Mouse (Mus musculus) hindbrain, embryonic 14.5 days (tissue): Measurements from ENCODE around the gene Ptk6. TPM values are rescaled to one million over a fixed set of nuclear protein-coding genes. Genes with fewer than 3 reads are reported as not detected.

Experiments used
- ATAC-seq: fragments of 200-750 bp; cut with Nextera tagmentation; 2 replicates; pipeline ENCODE4 v1.8.0; 2017; ENCODE audit warnings: moderate number of reproducible peaks, mild to moderate bottlenecking, moderate TSS enrichment, moderate library complexity; ENCODE audit not compliant: low FRiP score
- DNase-seq: peaks from one replicate; pipeline ENCODE4 v3.0.0-alpha.2; 2015; ENCODE audit warnings: low spot score
- H3K27ac ChIP-seq: fragments of 300-500 bp; sonication (generic); 2 replicates; pipeline ENCODE4 v1.5.1; 2014; ENCODE audit warnings: mild to moderate bottlenecking, moderate library complexity
- H3K27me3 ChIP-seq: fragments of 300-500 bp; sonication (generic); 2 replicates; pipeline ENCODE4 v1.6.1; 2014; ENCODE audit warnings: mild to moderate bottlenecking, low read length, mixed read lengths; ENCODE audit not compliant: control insufficient read depth, insufficient read depth
- H3K36me3 ChIP-seq: fragments of 300-500 bp; sonication (generic); replicated peaks from 2 replicates; pipeline ENCODE4 v1.6.1; 2014; ENCODE audit not compliant: control insufficient read depth, insufficient read depth
- H3K4me1 ChIP-seq: fragments of 300-500 bp; sonication (generic); replicated peaks from 2 replicates; pipeline ENCODE4 v1.6.1; 2014; ENCODE audit warnings: antibody characterized with exemption, low read length, mixed read lengths; ENCODE audit not compliant: control insufficient read depth, insufficient read depth
- H3K4me2 ChIP-seq: fragments of 300-500 bp; sonication (generic); replicated peaks from 2 replicates; pipeline ENCODE4 v1.6.1; 2014; ENCODE audit warnings: mild to moderate bottlenecking, moderate library complexity
- H3K4me3 ChIP-seq: fragments of 300-500 bp; sonication (generic); replicated peaks from 2 replicates; pipeline ENCODE4 v1.5.1; 2014; ENCODE audit warnings: mild to moderate bottlenecking, low read length
- H3K9ac ChIP-seq: fragments of 300-500 bp; sonication (generic); 2 replicates; pipeline ENCODE4 v1.6.1; 2014
- H3K9me3 ChIP-seq: fragments of 300-500 bp; sonication (generic); 2 replicates; pipeline ENCODE4 v1.6.1; 2016; ENCODE audit warnings: low read length; ENCODE audit not compliant: control insufficient read depth
- WGBS: fragments of 180-500 bp; shearing (Covaris S2); extraction: QIAGEN DNeasy Blood & Tissue Kit; methylation state at CpG from one replicate; pipeline ENCODE4 v1.1.7; 2014; 5-methylcytosine and 5-hydroxymethylcytosine counted together
- polyA plus RNA-seq: library from polyadenylated mRNA; unstranded; fragments of >200 nt; fragmentation: Nextera tagmentation; extraction: Ambion mirVana; gene quantifications from 2 replicates; pipeline ENCODE4 v1.2.1, GENCODE M21; 2014

The Ptk6 gene
- polyA plus RNA-seq, 1 experiment from 2014 or later, result not detected

DNA sequence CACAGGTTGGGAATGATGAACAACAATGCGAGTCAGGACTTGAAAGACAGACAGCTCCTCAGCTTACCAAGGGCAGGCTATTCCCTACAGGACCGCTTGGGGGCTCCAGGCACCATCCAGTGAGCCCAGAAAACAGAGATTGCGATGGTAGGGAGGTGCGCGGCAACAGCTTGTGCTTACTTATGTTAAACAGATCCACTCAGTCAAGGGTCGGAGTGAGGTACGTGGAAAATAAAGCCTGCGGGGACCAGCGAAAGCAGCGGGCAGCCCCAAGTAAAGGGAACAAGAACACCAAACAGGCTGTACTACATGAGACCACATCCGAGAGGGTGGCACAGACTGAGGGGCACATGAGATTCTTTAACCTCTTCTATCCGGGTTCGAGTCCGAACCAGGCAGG is 16.0 kb downstream of the Ptk6 start:
- no peaks in the 10 kb centered on the region for H3K27me3 ChIP-seq
- no peaks in the 10 kb centered on the region for H3K9me3 ChIP-seq
- DNase-seq, result peak; percentile 88
- H3K4me1 ChIP-seq, result peaks cover 9% of the 10 kb centered on the region
- H3K4me2 ChIP-seq, result peak overlapping the region; percentile 76
- WGBS, result under 1% methylated on average over 14 of the region's 14 CpGs
- peak overlapping the region; percentile 97 for H3K27ac ChIP-seq
- peak overlapping the region; percentile 77 for H3K4me3 ChIP-seq
- peak overlapping the region; percentile 98 for H3K9ac ChIP-seq
- peak; percentile 84 for ATAC-seq
- H3K36me3 ChIP-seq, result peaks cover 14% of the 10 kb centered on the region

- ATAC-seq, result no peak
- WGBS, result 83% methylated on average over 6 of the region's 6 CpGs
Observed at GRCm38 (mm10) chr2:181180898-181181297, 21.7 kb downstream of the Ptk6 start.

GRCm38 (mm10) chr2:181178471-181178870 is 24.1 kb downstream of the Ptk6 start:
- no peak for ATAC-seq
- 84% methylated on average over 5 of the region's 5 CpGs for WGBS
- no peaks in the 10 kb centered on the region for H3K9me3 ChIP-seq

More at GRCm38 (mm10) chr2:181180898-181181297, 21.7 kb downstream of the Ptk6 start:
- no peaks in the 10 kb centered on the region for H3K36me3 ChIP-seq
- H3K4me3 ChIP-seq, result no peak overlapping the region
- H3K27me3 ChIP-seq, result no peaks in the 10 kb centered on the region
- H3K9me3 ChIP-seq, result no peaks in the 10 kb centered on the region
- no peak for DNase-seq
- H3K27ac ChIP-seq, result no peak overlapping the region
- H3K4me1 ChIP-seq, result no peaks in the 10 kb centered on the region
- no peak overlapping the region for H3K4me2 ChIP-seq
- H3K9ac ChIP-seq, result no peak overlapping the region

GRCm38 (mm10) chr2:181178015-181178414 is 24.6 kb downstream of the Ptk6 start:
- ATAC-seq, result no peak
- Histone ChIP-seq H3K4me2 (no peak overlapping the region), H3K9ac (no peak overlapping the region), H3K27ac (no peak overlapping the region), H3K27me3 (no peaks in the 10 kb centered on the region), H3K36me3 (no peaks in the 10 kb centered on the region), H3K4me3 (no peak overlapping the region), H3K4me1 (no peaks in the 10 kb centered on the region), H3K9me3 (no peaks in the 10 kb centered on the region)
- 81% methylated on average over 3 of the region's 3 CpGs for WGBS
- no peak for DNase-seq

More at GRCm38 (mm10) chr2:181178471-181178870, 24.1 kb downstream of the Ptk6 start:
- Histone ChIP-seq H3K4me2 (no peak overlapping the region), H3K36me3 (no peaks in the 10 kb centered on the region), H3K9ac (no peak overlapping the region), H3K27ac (no peak overlapping the region), H3K4me1 (no peaks in the 10 kb centered on the region), H3K4me3 (no peak overlapping the region), H3K27me3 (no peaks in the 10 kb centered on the region)
- no peak for DNase-seq

DNA sequence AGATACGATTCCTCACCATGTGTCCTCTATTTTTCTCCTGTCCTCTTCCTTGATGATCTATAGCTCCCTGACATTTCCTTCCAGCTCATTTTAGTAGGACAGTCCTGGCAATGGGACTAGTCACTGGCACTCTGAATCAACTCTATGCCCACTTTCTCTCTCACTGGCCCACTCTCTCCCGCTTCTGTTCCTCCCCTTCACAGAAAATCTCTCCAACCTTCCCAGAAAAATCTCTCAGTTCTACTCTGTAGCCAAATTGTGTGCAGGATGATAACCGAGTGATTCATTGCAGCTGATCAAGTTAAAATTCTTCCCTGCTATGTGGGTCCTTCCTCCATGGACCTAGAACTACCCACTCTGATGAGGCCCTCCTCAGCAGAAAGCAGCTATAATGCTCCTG is 27.9 kb downstream of the Ptk6 start:
- no peak overlapping the region for H3K4me3 ChIP-seq
- ATAC-seq, result no peak
- H3K27ac ChIP-seq, result no peak overlapping the region
- H3K9ac ChIP-seq, result no peak overlapping the region
- H3K4me1 ChIP-seq, result no peaks in the 10 kb centered on the region
- DNase-seq, result no peak
- no peaks in the 10 kb centered on the region for H3K9me3 ChIP-seq
- no peak overlapping the region for H3K4me2 ChIP-seq
- no peaks in the 10 kb centered on the region for H3K27me3 ChIP-seq
- H3K36me3 ChIP-seq, result no peaks in the 10 kb centered on the region
- WGBS, result 88% methylated on average over 3 of the region's 3 CpGs

DNA sequence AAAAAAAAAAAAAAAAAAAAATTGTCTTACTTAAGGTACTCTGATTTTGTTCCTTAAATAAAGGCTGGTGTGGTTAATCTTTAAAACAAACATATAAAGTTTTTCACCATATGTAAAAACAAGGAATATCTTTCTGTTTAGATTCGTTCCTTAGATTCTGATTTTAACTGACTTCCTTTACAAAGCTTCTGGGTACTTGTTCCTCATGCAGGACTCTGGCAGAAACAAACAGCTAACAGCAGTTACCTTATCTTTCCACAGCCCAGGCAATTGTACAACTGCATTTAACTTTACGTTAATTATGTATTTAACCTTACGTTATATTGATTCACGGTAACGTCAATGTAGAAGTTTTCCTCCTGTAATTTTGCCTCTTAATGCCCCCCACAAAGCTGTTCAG is 36.1 kb downstream of the Ptk6 start:
- ATAC-seq (no peak), DNase-seq (no peak)
- 89% methylated on average over 5 of the region's 5 CpGs for WGBS
- no peak overlapping the region for H3K4me2 ChIP-seq
- no peak overlapping the region for H3K27ac ChIP-seq
- no peaks in the 10 kb centered on the region for H3K36me3 ChIP-seq
- H3K9ac ChIP-seq, result no peak overlapping the region
- no peaks in the 10 kb centered on the region for H3K4me1 ChIP-seq
- no peaks in the 10 kb centered on the region for H3K27me3 ChIP-seq
- no peaks in the 10 kb centered on the region for H3K9me3 ChIP-seq
- no peak overlapping the region for H3K4me3 ChIP-seq

GRCm38 (mm10) chr2:181160821-181161220 is 41.8 kb downstream of the Ptk6 start:
- Histone ChIP-seq H3K27ac (no peak overlapping the region), H3K27me3 (no peaks in the 10 kb centered on the region), H3K4me1 (peaks cover 30% of the 10 kb centered on the region), H3K4me3 (no peak overlapping the region), H3K36me3 (no peaks in the 10 kb centered on the region), H3K4me2 (no peak overlapping the region), H3K9ac (no peak overlapping the region), H3K9me3 (no peaks in the 10 kb centered on the region)
- no peak for ATAC-seq
- 74% methylated on average over 4 of the region's 4 CpGs for WGBS
- no peak for DNase-seq

- H3K27ac ChIP-seq, result peak overlapping the region; percentile 57
- H3K36me3 ChIP-seq, result no peaks in the 10 kb centered on the region
- ATAC-seq, result peak; percentile 77
- WGBS, result 0% methylated on average over 2 of the region's 2 CpGs
- no peaks in the 10 kb centered on the region for H3K9me3 ChIP-seq
- no peak overlapping the region for H3K4me2 ChIP-seq
- H3K4me3 ChIP-seq, result no peak overlapping the region
- DNase-seq, result peak; percentile 39
- H3K4me1 ChIP-seq, result peaks cover 41% of the 10 kb centered on the region
- no peaks in the 10 kb centered on the region for H3K27me3 ChIP-seq
- H3K9ac ChIP-seq, result no peak overlapping the region
Observed at GRCm38 (mm10) chr2:181159771-181160170, 42.8 kb downstream of the Ptk6 start.

DNA sequence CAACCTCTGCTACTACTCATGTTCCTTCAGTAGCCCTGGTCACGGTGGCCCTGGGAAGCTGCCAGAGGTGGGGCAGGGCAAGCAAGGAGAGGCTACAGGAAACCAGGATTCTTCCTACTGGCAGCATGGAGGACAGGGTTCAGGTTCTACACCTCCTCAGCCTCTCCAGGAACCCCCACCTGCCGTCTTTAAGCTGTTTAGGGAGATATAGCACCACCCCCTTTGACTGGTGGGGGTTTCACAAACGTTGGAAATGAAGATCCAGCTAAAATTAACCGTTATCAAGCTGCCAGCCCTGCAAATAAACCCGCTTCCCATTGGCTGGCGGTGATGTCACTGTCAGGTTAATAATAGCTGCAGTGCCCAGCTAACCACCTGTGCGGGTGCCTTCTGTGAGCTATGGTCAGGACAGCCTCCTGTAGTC is 43.5 kb downstream of the Ptk6 start:
- no peak overlapping the region for H3K9ac ChIP-seq
- no peaks in the 10 kb centered on the region for H3K36me3 ChIP-seq
- no peak overlapping the region for H3K4me2 ChIP-seq
- ATAC-seq (no peak), DNase-seq (no peak)
- H3K9me3 ChIP-seq, result no peaks in the 10 kb centered on the region
- H3K27me3 ChIP-seq, result no peaks in the 10 kb centered on the region
- peak overlapping the region; percentile 57 for H3K27ac ChIP-seq
- H3K4me3 ChIP-seq, result no peak overlapping the region
- 53% methylated on average over 7 of the region's 7 CpGs for WGBS
- H3K4me1 ChIP-seq, result peaks cover 44% of the 10 kb centered on the region

DNA sequence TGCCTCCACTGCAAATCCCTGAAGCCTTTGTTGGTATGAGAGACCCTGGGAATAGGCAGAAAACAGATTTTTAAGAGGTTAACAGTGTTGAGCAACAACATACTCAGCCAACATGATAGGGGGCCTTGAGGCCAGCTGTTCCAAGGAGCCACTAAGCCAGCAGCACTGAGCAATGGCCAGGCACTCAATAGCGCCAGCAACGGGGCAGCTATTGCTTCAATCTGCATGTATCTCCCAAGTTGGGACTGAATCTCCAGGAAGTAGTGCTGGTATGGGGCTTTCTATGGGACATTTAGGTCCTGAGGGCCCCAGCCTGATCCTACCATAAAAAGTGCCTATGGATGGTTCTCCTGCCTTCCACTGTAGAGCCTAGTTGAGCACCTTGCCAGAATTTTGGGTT is 44.1 kb downstream of the Ptk6 start:
- Histone ChIP-seq H3K9me3 (no peaks in the 10 kb centered on the region), H3K36me3 (no peaks in the 10 kb centered on the region), H3K4me3 (no peak overlapping the region), H3K27ac (no peak overlapping the region), H3K4me1 (peaks cover 44% of the 10 kb centered on the region), H3K9ac (no peak overlapping the region), H3K27me3 (no peaks in the 10 kb centered on the region), H3K4me2 (no peak overlapping the region)
- DNase-seq (no peak), ATAC-seq (no peak)
- 95% methylated on average over 2 of the region's 2 CpGs for WGBS
